Mouse (Mus musculus) spleen, adult 2 months (tissue): ENCODE results near the gene Amfr. TPM values are rescaled to one million over a fixed set of nuclear protein-coding genes. Genes with fewer than 3 reads are reported as not detected.

Source experiments
- DNase-seq, 2 experiments: peaks; one replicate each; pipeline versions ENCODE4 v3.0.0 to v3.0.0-alpha.2; 2012 to 2021; ENCODE audit warnings: low spot score in 2 of 2, low read depth in 1 of 2
- H3K27ac ChIP-seq: fragments of 200-500 bp; 2 replicates; pipeline ENCODE4 v1.5.1; 2012; ENCODE audit warnings: low read length, inconsistent platforms; ENCODE audit not compliant: insufficient read depth
- H3K27me3 ChIP-seq: fragments of 200-500 bp; 2 replicates; pipeline ENCODE4 v1.6.1; 2012; ENCODE audit warnings: mild to moderate bottlenecking, moderate library complexity, low read length, inconsistent platforms; ENCODE audit not compliant: control insufficient read depth, insufficient read depth
- H3K36me3 ChIP-seq: fragments of 200-500 bp; 2 replicates; pipeline ENCODE4 v1.6.1; 2012; ENCODE audit warnings: mild to moderate bottlenecking, low read length, inconsistent platforms; ENCODE audit not compliant: control insufficient read depth, insufficient read depth
- H3K4me1 ChIP-seq: fragments of 200-500 bp; 2 replicates; pipeline ENCODE4 v1.6.1; 2011; ENCODE audit warnings: inconsistent platforms; ENCODE audit not compliant: control insufficient read depth, insufficient read depth, insufficient read length
- H3K4me3 ChIP-seq: fragments of 200-500 bp; 2 replicates; pipeline ENCODE4 v1.5.1; 2011; ENCODE audit warnings: mild to moderate bottlenecking, inconsistent platforms; ENCODE audit not compliant: insufficient read depth, insufficient read length; ENCODE audit errors: extremely low read depth
- CTCF ChIP-seq: fragments of 200-500 bp; IDR thresholded peaks from 2 replicates; pipeline ENCODE4 v1.5.1; 2011; ENCODE audit warnings: mild to moderate bottlenecking, inconsistent platforms; ENCODE audit not compliant: insufficient read depth, insufficient read length, insufficient replicate concordance; ENCODE audit errors: extremely low read depth
- POLR2A ChIP-seq: fragments of 200-500 bp; IDR thresholded peaks from 2 replicates; pipeline ENCODE4 v1.6.1; 2011; ENCODE audit warnings: low read depth, low read length, inconsistent platforms
- WGBS: fragments of 180-500 bp; shearing (Covaris S2); methylation state at CpG from one replicate; pipeline ENCODE4 v1.1.7; 2018; 5-methylcytosine and 5-hydroxymethylcytosine counted together
- polyA plus RNA-seq: library from polyadenylated mRNA; depleted of rRNA; stranded (reverse); fragments of >200 nt; gene quantifications from 2 replicates; pipeline ENCODE4 v1.2.3, GENCODE M21; 2012; rRNA removed

Gene Amfr
- polyA plus RNA-seq, 1 experiment, result 76.9 TPM

DNA sequence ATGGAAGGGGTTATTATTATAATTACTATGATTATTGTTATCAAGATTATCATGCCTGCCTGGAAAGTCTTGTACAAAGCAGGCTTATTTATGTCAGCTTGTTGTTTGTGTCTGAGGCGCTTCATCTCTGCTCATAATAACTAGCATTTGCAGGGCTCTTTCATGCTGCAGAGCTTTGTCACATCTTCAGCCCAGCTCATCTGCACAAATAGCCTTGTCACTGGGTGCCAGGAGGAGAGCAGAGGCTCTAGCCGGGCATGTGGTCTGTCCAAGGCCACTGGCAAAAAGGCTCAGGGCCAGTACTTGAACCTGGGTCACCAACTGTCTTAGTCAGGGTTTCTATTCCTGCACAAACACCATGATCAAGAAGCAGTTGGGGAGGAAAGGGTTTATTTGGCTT, 79.4 kb downstream of the Amfr start:
- H3K27ac ChIP-seq, result no peak overlapping the region
- no peak for DNase-seq
- no peaks in the 10 kb centered on the region for H3K36me3 ChIP-seq
- WGBS, result 81% methylated on average over 2 of the region's 2 CpGs
- H3K4me3 ChIP-seq, result no peak overlapping the region
- H3K27me3 ChIP-seq, result no peaks in the 10 kb centered on the region
- TF ChIP-seq POLR2A (no peak), CTCF (no peak)
- no peaks in the 10 kb centered on the region for H3K4me1 ChIP-seq

DNA sequence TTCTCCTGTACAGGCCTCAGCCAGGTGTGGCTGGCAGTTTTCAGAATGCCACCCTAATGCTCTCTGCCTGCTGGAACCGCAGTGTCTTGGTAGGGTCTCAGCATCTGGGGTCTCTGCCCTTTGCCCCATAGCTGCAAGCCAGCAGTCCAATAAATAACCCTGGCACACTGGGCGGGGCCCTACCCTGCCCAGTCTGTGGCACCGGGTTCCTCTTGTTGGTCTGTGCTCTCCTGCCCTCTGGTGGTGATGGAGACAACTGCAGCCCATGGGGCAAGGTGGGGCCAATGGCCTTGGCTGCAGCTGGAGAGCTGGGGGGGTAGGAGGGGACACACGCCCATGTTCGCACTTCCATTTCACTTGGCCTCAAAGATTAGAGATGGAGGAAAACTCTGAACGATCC, 79.8 kb downstream of the Amfr start:
- TF ChIP-seq CTCF (peak; percentile 82; the same call in 1 of the 2 replicates), POLR2A (no peak)
- peak; percentile 8 to 56 for DNase-seq
- WGBS, result 15% methylated on average over 6 of the region's 6 CpGs
- Histone ChIP-seq H3K4me1 (no peaks in the 10 kb centered on the region), H3K27me3 (no peaks in the 10 kb centered on the region), H3K36me3 (no peaks in the 10 kb centered on the region), H3K27ac (no peak overlapping the region), H3K4me3 (no peak overlapping the region)

GRCm38 (mm10) chr8:93931336-93931735, 81.3 kb downstream of the Amfr start:
- DNase-seq, result no peak
- Histone ChIP-seq H3K4me3 (no peak overlapping the region), H3K27me3 (no peaks in the 10 kb centered on the region), H3K27ac (no peak overlapping the region), H3K4me1 (no peaks in the 10 kb centered on the region), H3K36me3 (no peaks in the 10 kb centered on the region)
- TF ChIP-seq CTCF (no peak), POLR2A (no peak)
- WGBS, result 83% methylated on average over 6 of the region's 6 CpGs

- H3K27me3 ChIP-seq, result no peaks in the 10 kb centered on the region
- TF ChIP-seq POLR2A, result no peak
- no peak for TF ChIP-seq CTCF
These were observed 83.4 kb downstream of the Amfr start for GRCm38 (mm10) chr8:93929233-93929632.

DNA sequence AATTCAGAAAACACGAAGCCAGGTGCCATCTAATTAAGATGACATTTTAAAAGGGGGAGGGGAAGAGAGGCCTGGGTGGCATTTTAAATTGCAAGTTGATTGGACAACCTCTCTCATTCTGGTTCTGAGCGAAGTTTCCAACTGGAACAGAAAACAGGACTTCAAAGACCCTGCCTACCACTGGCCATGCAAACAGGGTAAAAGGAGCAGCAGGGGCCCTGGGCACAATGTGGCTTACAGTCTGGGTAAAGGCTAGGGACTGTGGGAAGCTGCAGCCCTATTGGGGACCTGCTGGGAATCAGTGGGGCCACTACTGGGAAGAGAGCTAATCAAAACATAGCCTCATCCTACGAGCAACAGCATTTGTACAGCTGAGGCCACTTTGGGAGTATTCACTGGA, 87.1 kb downstream of the Amfr start:
- Histone ChIP-seq H3K4me3 (no peak overlapping the region), H3K36me3 (no peaks in the 10 kb centered on the region), H3K27ac (no peak overlapping the region), H3K4me1 (no peaks in the 10 kb centered on the region), H3K27me3 (no peaks in the 10 kb centered on the region)
- 55% methylated on average over 3 of the region's 3 CpGs for WGBS
- no peak for TF ChIP-seq CTCF
- no peak for TF ChIP-seq POLR2A
- no peak for DNase-seq

More at GRCm38 (mm10) chr8:93929233-93929632, 83.4 kb downstream of the Amfr start:
- no peak for DNase-seq
- WGBS, result 93% methylated on average over 4 of the region's 4 CpGs
- Histone ChIP-seq H3K4me3 (no peak overlapping the region), H3K36me3 (no peaks in the 10 kb centered on the region), H3K27ac (no peak overlapping the region), H3K4me1 (no peaks in the 10 kb centered on the region)

DNA sequence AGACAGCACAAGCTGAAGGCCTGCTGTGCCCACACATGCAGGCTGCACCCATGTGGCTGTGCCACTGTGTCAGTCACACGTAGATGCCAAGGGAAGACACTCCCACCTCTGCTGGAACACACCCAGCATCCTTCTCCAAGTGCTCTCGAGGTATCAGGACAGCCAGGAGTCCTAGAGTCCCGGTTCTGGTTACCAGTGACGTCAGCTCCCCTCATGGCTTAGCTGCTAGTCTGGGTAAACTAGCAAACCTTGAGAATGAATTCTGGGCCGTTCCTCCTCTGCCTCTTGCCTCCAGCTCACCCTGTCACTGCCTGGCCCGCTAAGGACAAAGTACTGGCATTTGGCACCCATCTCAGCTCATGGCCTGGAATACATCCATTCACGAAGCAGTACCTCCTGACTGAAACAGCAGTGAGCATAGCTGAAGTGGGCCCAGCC, 88.7 kb downstream of the Amfr start:
- TF ChIP-seq CTCF, result no peak
- no peak for TF ChIP-seq POLR2A
- no peaks in the 10 kb centered on the region for H3K36me3 ChIP-seq
- H3K4me1 ChIP-seq, result no peaks in the 10 kb centered on the region
- 81% methylated on average over 7 of the region's 7 CpGs for WGBS
- no peaks in the 10 kb centered on the region for H3K27me3 ChIP-seq
- H3K4me3 ChIP-seq, result no peak overlapping the region
- no peak overlapping the region for H3K27ac ChIP-seq
- no peak for DNase-seq

Other genes starting within 250 kb of the Amfr start
- gene Gnao1, start 202.9 kb downstream of the Amfr start, polyA plus RNA-seq, result 1.3 and 2.5 TPM in 2 replicates
- 63.0 and 72.5 TPM in 2 replicates for gene Nudt21, start 24.2 kb upstream of the Amfr start, polyA plus RNA-seq
- 4.1 and 4.3 TPM in 2 replicates for gene Ogfod1, start 24.4 kb upstream of the Amfr start, polyA plus RNA-seq
- 11.3 and 12.1 TPM in 2 replicates for gene Bbs2, start 86.1 kb upstream of the Amfr start, polyA plus RNA-seq
- gene Mt4, start 124.4 kb upstream of the Amfr start, polyA plus RNA-seq, result not detected in 2 replicates
- gene Mt3, start 139.8 kb upstream of the Amfr start, polyA plus RNA-seq, result not detected in 2 replicates
- 19.9 and 28.9 TPM in 2 replicates for gene Mt2, start 159.8 kb upstream of the Amfr start, polyA plus RNA-seq
- 325 and 535 TPM in 2 replicates for gene Mt1, start 166.2 kb upstream of the Amfr start, polyA plus RNA-seq
- 12.8 and 13.2 TPM in 2 replicates for gene Nup93, start 201.7 kb upstream of the Amfr start, polyA plus RNA-seq